ENCODE assay signal across 13 mouse cellular contexts in the genomic region with DNA sequence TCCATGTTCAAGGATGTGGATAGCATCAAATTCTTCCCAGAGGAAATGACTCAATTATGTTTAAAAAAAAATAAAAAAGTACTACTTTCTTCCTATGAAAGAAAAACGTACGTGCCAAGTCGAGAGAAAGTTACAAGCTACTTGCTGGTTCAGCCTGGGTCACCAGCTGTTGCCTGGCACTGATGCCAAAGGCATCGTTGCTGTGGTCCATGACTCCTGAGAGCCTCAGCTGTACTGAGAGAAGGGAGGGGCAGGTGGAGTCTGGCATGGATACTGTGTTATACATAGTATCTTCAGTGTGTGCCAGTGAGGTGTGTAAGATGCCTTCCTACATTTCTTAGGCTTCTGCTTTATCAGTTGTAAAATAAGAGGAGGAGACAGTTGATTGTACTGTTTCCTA. TPM values are rescaled to one million over a fixed set of nuclear protein-coding genes. Genes with fewer than 3 reads are reported as not detected.
DNase-seq lines count a peak whose midpoint lies in the region.
"Had no signal": no experiment of that assay in that cellular context is flagged by ENCODE, and none has a peak within 500 bp of the region (broad histone marks: within the 10 kb centered on the region; RNA-seq: fewer than 3 reads in every experiment).

No protein-coding gene starts in this region.

- DNase-seq in heart, adult 11 months, result peak; percentile 90
- DNase-seq in heart, adult 8-10 months (ENCODE audit: low spot score), result no peak
- DNase-seq in kidney, postnatal 14 days, result peak; percentile 24
- DNase-seq in kidney, adult 9 months, result no peak
- DNase-seq in testis, postnatal 14 days (ENCODE audit: low spot score), result peak; percentile 12
- no peak for DNase-seq in testis, postnatal 10 days (ENCODE audit: low spot score)
- no peak for DNase-seq in retina, embryonic 14.5 days (ENCODE audit: low spot score)
- DNase-seq: adrenal gland, postnatal 14 days; cerebellum, adult 9-10 months; kidney, adult 11 months; layer of hippocampus, postnatal 36 days; liver, embryonic 13.5 days; midbrain, embryonic 14.5 days had no signal

RNA-seq across cellular contexts. Expression of gene Nostrin, which starts 3.2 kb away (rescaled TPM):
- 1 to 10 TPM; 3.7 to 4.8 (median 4.2) TPM for total RNA-seq in heart, adult 8-10 months (2022)

Comparison
In these comparisons a context has a peak if more than half of its experiments do, and no peak if none do; other contexts are left out.
1. DNase-seq: peak in heart, adult 11 months (single experiment), kidney, postnatal 14 days (single experiment) and testis, postnatal 14 days (single experiment); none in heart, adult 8-10 months (single experiment), kidney, adult 9 months (single experiment), testis, postnatal 10 days (single experiment) and retina, embryonic 14.5 days (single experiment).